Mouse (Mus musculus) urinary bladder, postnatal 4 days (tissue): ENCODE data around the gene Zfp955a.
"Not testable (repeated sequence)": the region's sequence is repeated elsewhere in the genome, so short reads cannot be mapped to it uniquely, and the experiment has no call there.

Experiments used
- DNase-seq, 2 experiments: peaks; one replicate each; pipeline ENCODE4 v3.0.0; 2021 to 2022; ENCODE audit warnings: low spot score in 2 of 2

The Zfp955a gene

DNA sequence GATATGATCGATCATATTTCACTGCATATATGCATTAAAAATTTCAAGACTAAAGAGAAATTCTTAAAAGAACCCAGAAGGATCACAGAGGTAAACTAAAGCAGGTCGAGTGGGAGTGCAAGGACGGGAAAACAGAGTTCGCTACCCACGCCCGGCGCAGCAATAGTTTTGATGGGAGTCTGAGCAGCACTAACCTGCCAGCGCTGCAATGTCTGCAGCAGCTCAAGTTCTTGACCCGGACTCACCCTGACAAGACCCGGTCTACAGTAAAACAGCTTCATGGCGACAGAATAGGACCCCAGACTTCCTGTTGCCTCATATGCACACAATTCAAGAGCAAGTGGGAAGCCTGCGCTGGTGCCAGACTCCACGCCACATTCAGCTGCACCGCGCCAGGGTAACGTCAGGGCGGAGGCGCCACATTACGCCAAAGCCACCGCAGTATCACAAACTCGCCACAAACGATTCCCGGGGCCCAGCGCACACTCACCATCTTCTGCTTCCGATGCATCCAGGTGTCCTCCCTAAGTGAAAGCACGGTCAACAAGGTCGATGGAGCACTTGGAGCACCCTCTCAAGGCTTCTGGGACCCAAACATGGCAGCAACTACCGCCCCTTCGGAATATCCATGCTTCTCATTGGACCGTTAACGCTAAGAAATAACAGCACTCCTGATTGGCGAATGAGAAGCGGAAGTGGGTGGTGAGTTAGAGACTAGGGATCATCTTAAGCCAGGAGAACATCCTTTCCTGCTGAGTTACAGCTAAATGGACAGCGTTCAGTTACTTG is at the start of gene Zfp955a:
Zfp955a (minus strand) TSS at position 616 of the 789 bp plus-strand sequence.
- DNase-seq: not testable (repeated sequence)

DNA sequence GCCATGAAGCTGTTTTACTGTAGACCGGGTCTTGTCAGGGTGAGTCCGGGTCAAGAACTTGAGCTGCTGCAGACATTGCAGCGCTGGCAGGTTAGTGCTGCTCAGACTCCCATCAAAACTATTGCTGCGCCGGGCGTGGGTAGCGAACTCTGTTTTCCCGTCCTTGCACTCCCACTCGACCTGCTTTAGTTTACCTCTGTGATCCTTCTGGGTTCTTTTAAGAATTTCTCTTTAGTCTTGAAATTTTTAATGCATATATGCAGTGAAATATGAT is 34.9 kb upstream of the Zfp955a start:
- not testable (repeated sequence) for DNase-seq

DNA sequence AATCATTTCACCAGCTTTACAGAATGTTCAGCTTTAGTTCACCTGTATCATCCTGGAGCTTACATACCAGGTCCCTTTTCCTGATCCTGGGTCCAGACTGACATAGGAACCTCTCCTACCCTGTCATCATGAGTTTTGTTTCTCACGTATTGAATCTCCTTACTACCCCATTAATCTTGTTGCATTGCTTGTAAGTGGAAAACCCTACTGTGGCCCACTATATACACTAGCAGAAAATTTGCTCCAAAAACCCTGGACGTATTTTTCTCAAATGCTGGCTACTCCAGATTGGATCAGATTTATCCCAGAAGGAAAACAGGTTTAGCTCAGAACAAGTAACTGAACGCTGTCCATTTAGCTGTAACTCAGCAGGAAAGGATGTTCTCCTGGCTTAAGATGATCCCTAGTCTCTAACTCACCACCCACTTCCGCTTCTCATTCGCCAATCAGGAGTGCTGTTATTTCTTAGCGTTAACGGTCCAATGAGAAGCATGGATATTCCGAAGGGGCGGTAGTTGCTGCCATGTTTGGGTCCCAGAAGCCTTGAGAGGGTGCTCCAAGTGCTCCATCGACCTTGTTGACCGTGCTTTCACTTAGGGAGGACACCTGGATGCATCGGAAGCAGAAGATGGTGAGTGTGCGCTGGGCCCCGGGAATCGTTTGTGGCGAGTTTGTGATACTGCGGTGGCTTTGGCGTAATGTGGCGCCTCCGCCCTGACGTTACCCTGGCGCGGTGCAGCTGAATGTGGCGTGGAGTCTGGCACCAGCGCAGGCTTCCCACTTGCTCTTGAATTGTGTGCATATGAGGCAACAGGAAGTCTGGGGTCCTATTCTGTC is 34.3 kb upstream of the Zfp955a start, which contains the start of gene Zfp955b:
Zfp955b (plus strand) TSS at position 506 of the 837 bp plus-strand sequence.
- not testable (repeated sequence) for DNase-seq

DNA sequence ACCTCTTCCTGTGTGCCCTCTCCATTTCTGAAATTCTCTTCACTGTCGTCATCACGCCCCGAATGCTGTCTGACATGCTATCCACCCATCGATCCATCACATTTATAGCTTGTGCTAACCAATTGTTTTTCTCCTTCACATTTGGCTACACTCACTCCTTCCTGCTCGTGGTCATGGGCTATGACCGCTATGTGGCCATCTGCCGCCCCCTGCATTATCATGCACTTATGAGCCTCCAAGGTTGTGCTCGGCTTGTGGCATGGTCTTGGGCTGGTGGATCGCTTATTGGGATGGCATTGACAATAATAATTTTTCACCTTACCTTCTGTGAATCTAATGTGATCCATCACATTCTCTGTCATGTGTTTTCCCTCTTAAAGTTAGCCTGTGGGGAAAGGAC is 14.0 kb upstream of the Zfp955a start:
- peak in 1 of 2 experiments; percentile 29 for DNase-seq

DNA sequence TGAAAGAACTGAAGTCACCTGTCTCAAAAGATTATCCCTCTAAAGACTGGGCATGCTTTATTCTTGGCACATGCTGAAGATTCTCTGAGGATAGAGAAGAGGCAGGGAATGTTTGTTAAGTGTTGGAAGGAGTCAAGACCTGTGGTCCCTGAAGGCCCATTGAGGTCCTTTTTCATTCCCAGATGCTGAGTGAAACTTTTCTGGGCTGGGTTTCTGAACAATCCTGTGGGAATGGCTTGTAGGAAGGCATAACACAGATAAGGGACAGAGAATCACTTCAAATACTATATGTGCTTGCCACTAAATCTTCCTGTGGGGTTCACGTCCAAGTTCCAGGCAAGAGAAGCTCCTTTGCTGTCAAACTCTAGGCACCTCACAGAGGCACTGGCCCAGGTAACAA is 9.4 kb upstream of the Zfp955a start, which contains the start of gene Olfr63:
Olfr63 (plus strand) TSS at position 301 of the 400 bp plus-strand sequence.
- DNase-seq: no peak

DNA sequence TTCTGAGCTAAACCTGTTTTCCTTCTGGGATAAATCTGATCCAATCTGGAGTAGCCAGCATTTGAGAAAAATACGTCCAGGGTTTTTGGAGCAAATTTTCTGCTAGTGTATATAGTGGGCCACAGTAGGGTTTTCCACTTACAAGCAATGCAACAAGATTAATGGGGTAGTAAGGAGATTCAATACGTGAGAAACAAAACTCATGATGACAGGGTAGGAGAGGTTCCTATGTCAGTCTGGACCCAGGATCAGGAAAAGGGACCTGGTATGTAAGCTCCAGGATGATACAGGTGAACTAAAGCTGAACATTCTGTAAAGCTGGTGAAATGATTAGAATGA is 343 bp upstream of the Zfp955a start:
- not testable (repeated sequence) for DNase-seq

DNA sequence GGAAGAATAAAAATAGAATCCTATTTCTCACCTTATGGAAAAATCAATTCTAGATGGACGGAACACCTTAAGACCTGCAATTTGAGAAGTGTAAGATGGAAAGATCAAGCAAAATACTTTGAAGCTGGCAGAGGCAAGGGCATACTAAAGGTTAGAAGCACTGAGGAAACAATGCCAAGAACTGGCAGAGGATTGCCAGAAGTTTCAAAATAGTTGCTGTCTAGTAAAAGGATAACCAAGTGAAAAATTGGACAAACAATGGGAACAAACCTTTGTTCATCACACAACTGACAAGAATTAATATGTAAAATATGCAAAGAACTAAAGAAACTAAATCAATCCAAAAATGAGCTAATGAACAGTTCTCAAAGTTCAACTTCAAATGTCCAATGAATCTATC is 18.3 kb downstream of the Zfp955a start:
- DNase-seq: not testable (repeated sequence)

DNA sequence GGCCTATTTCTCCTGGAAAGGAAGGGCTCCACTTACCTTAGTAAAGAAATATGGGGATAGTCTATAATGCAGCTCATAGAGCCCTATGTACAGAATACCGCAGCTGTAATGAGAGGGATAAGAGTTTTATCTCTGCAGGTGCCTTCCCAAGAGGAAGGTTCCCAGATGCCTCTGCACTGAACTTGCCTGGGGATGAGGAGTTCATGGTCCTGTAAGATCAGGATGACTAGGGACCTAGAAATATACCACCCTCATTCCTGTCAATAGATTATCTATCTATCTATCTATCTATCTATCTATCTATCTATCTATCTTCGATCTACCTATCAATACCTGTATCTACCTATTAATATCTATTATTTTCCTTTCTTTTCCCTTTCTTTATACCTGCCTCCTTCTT is 33.4 kb downstream of the Zfp955a start, which contains the start of gene Olfr1564:
Olfr1564 (minus strand) TSS at position 101 of the 400 bp plus-strand sequence.
- DNase-seq: no peak

DNA sequence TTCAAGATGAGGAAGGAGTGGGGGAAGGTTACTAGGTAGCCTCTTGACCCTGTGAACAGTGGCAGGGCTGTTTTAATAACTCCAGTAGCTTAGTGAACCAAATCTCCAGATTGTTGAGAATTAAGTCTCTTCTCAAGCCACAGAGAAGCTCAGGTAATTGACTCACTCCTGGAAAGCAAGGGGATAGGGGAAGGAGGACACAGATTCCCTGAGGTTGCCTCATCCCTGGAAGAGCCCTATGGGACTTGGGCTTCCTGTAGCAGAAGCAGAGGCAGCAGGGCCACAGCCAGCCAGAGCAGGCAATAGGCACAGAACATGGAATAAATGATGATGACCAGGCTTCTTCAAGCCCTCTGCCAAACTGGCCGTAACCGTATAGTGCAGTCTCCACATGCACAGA is 63.9 kb downstream of the Zfp955a start, which contains the start of gene Olfr239:
Olfr239 (plus strand) TSS at position 301 of the 400 bp plus-strand sequence.
- not testable (repeated sequence) for DNase-seq
